18 mouse cellular contexts compared by ENCODE assay signal in the genomic region with DNA sequence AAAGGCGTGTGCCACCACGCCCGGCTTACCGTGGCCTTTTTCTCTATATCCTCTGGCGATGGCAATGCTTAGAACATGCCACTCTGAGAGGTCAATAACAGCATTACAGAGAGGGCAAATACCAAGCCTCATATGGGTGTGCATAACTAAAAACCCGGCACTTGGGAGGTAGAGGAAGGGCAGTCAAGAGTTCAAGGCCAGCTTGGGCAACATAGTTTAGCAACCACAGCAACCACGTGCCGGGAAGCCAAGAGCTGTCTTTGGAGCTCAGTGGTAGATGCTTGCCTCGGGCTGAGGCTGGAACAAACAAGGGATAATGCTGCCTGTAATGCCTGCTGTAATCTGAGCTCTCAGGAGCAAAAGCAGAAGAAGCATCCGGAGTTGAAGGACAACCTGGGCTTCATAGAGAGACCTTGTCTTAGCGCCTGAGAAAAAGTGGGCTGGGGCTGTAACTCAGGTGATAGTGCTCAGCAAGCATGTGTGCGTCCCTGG. TPM values are rescaled to one million over a fixed set of nuclear protein-coding genes. Genes with fewer than 3 reads are reported as not detected.
"Had no signal": no experiment of that assay in that cellular context is flagged by ENCODE, and none has a peak within 500 bp of the region (broad histone marks: within the 10 kb centered on the region; RNA-seq: fewer than 3 reads in every experiment).

No protein-coding gene starts in this region.

- H3K36me3 ChIP-seq: limb, embryonic 10.5 days; limb, embryonic 13.5 days; liver, embryonic 12.5 days; neural tube, embryonic 12.5 days; neural tube, embryonic 15.5 days had no signal

- DNase-seq: kidney, adult 2 months; kidney, postnatal 25 days; lung, adult 2 months; lung, postnatal 14 days; lung, postnatal 4 days; midbrain, embryonic 14.5 days; right cerebral cortex, adult 18-20 months; right cerebral cortex, postnatal 25 days; thymus, adult 18-20 months; thymus, postnatal 4 days had no signal

- H3K9me3 ChIP-seq: limb, embryonic 10.5 days; limb, embryonic 13.5 days; neural tube, embryonic 12.5 days; neural tube, embryonic 15.5 days had no signal

- H3K4me1 ChIP-seq: limb, embryonic 10.5 days; limb, embryonic 13.5 days; neural tube, embryonic 12.5 days had no signal

- H3K27ac ChIP-seq: kidney, postnatal 0 days; limb, embryonic 10.5 days; limb, embryonic 13.5 days; neural tube, embryonic 12.5 days; neural tube, embryonic 15.5 days had no signal

- H3K4me3 ChIP-seq: limb, embryonic 10.5 days; limb, embryonic 13.5 days; liver, embryonic 12.5 days; neural tube, embryonic 12.5 days; neural tube, embryonic 15.5 days had no signal

- H3K9ac ChIP-seq: limb, embryonic 13.5 days; liver, embryonic 12.5 days; neural tube, embryonic 12.5 days; neural tube, embryonic 15.5 days had no signal

- H3K27me3 ChIP-seq: liver, embryonic 12.5 days; neural tube, embryonic 12.5 days; neural tube, embryonic 15.5 days had no signal

RNA-seq across cellular contexts. Expression of a gene that starts 27.0 kb away (rescaled TPM):
- total RNA-seq: megakaryocyte progenitor cell, adult 5-6 weeks; megakaryocyte-erythroid progenitor cell, adult 5-6 weeks had no signal
